9 mouse cellular contexts compared by ENCODE assay signal in genomic region chr10:80700038-80700504, GRCm38 (mm10). TPM values are rescaled to one million over a fixed set of nuclear protein-coding genes. Genes with fewer than 3 reads are reported as not detected.
DNase-seq lines count a peak whose midpoint lies in the region; ATAC-seq and TF ChIP-seq lines count a peak whose summit lies in the region.
"Had no signal": no experiment of that assay in that cellular context is flagged by ENCODE, and none has a peak within 500 bp of the region (broad histone marks: within the 10 kb centered on the region; RNA-seq: fewer than 3 reads in every experiment).

No protein-coding gene starts in this region.

- no peaks in the 10 kb centered on the region for H3K9me3 ChIP-seq in kidney, embryonic 15.5 days (replicated peaks)
- H3K9me3 ChIP-seq in hindbrain, embryonic 12.5 days (replicated peaks), result no peaks in the 10 kb centered on the region

- H3K4me1 ChIP-seq in kidney, embryonic 15.5 days, result peaks cover 65% of the 10 kb centered on the region
- H3K4me1 ChIP-seq in bone marrow, adult 2 months (ENCODE audit: control insufficient read depth, insufficient read depth, low read length), result peaks cover 20% of the 10 kb centered on the region
- H3K4me1 ChIP-seq in hindbrain, embryonic 12.5 days, result peaks cover 29% of the 10 kb centered on the region
- H3K4me1 ChIP-seq in lung, adult 2 months (ENCODE audit: control insufficient read depth, insufficient read depth, low read length), result peaks cover 20% of the 10 kb centered on the region

- H3K9ac ChIP-seq in kidney, embryonic 15.5 days, result no peak overlapping the region
- no peak overlapping the region for H3K9ac ChIP-seq in hindbrain, embryonic 12.5 days

- peak overlapping the region; percentile 78 for H3K4me2 ChIP-seq in kidney, embryonic 15.5 days
- H3K4me2 ChIP-seq in hindbrain, embryonic 12.5 days (replicated peaks), result peak overlapping the region; percentile 82; the same call in 1 of the 2 replicates

- 85% methylated on average over 7 of the region's 7 CpGs for WGBS in kidney, embryonic 15.5 days
- 20% methylated on average over 7 of the region's 7 CpGs for WGBS in bone marrow, adult 2 months
- WGBS in hindbrain, embryonic 12.5 days, result 86% methylated on average over 7 of the region's 7 CpGs
- WGBS in macrophage (ENCODE audit: missing documents), result 37% methylated on average over 7 of the region's 7 CpGs
- WGBS in lung, adult 2 months, result 75% methylated on average over 7 of the region's 7 CpGs

- no peak for TF ChIP-seq CTCF in bone marrow, adult 2 months (IDR thresholded peaks at IDR 0.05; ENCODE audit: control insufficient read depth, insufficient read depth, low read length)
- no peak for TF ChIP-seq CTCF in lung, adult 2 months (IDR thresholded peaks at IDR 0.05; ENCODE audit: insufficient read depth, low read length)

- no peak for ATAC-seq in kidney, embryonic 15.5 days (replicated peaks; ENCODE audit: low FRiP score)
- no peak for ATAC-seq in hindbrain, embryonic 12.5 days (ENCODE audit: low FRiP score)

- H3K27me3 ChIP-seq in kidney, embryonic 15.5 days, result no peaks in the 10 kb centered on the region
- H3K27me3 ChIP-seq in hindbrain, embryonic 12.5 days, result no peaks in the 10 kb centered on the region

- H3K4me3 ChIP-seq in kidney, embryonic 15.5 days (replicated peaks), result no peak overlapping the region
- peak overlapping the region; percentile 44 for H3K4me3 ChIP-seq in bone marrow, adult 2 months (replicated peaks; ENCODE audit: control insufficient read depth, low read depth, low read length)
- peak overlapping the region; percentile 54 for H3K4me3 ChIP-seq in hindbrain, embryonic 12.5 days
- peak overlapping the region; percentile 84 for H3K4me3 ChIP-seq in macrophage (ENCODE audit: inconsistent target)
- no peak overlapping the region for H3K4me3 ChIP-seq in lung, adult 2 months (replicated peaks; ENCODE audit: extremely low read depth, low read depth, low read length)

- DNase-seq in kidney, postnatal 10 days, result no peak
- no peak for DNase-seq in cerebellum, adult 11 months
- DNase-seq in urinary bladder, adult 18-20 months (ENCODE audit: low spot score in 2 of 2), result no peak
- no peak for DNase-seq in lung, adult 2 months
- DNase-seq: kidney, adult 8-10 months had no signal

- peaks cover under 1% of the 10 kb centered on the region; the same call in 1 of the 2 replicates for H3K36me3 ChIP-seq in kidney, embryonic 15.5 days
- peaks cover 6% of the 10 kb centered on the region; the same call in 1 of the 2 replicates for H3K36me3 ChIP-seq in hindbrain, embryonic 12.5 days
- H3K36me3 ChIP-seq in macrophage (ENCODE audit: inconsistent target), result no peaks in the 10 kb centered on the region

- H3K79me2 ChIP-seq in macrophage (ENCODE audit: inconsistent target), result peaks cover 51% of the 10 kb centered on the region

- TF ChIP-seq POLR2A in bone marrow, adult 2 months (IDR thresholded peaks at IDR 0.05; ENCODE audit: borderline replicate concordance, control insufficient read depth, low read depth, low read length), result no peak
- TF ChIP-seq POLR2A in lung, adult 2 months (IDR thresholded peaks at IDR 0.05; ENCODE audit: borderline replicate concordance, extremely low read depth, low read depth, low read length), result no peak

- H3K27ac ChIP-seq in kidney, embryonic 15.5 days, result no peak overlapping the region
- H3K27ac ChIP-seq in bone marrow, adult 2 months (ENCODE audit: control insufficient read depth, insufficient read depth, low read depth, low read length, poor library complexity), result peak overlapping the region; percentile 30
- no peak overlapping the region for H3K27ac ChIP-seq in hindbrain, embryonic 12.5 days
- H3K27ac ChIP-seq in macrophage, result peak overlapping the region; percentile 67

RNA-seq across cellular contexts. Expression of gene Mob3a, which starts 1.7 kb away (rescaled TPM):
- 37.7 and 41.5 TPM in 2 replicates for polyA plus RNA-seq in kidney, embryonic 15.5 days (2015; fragmentation: Nextera tagmentation; extraction: Ambion mirVana)
- 16.3 and 45.8 TPM in 2 replicates for polyA plus RNA-seq in bone marrow, adult 2 months (2011; ENCODE audit: insufficient read depth, insufficient read length, low replicate concordance, missing spikeins)
- polyA plus RNA-seq in hindbrain, embryonic 12.5 days (2016; fragmentation: Nextera tagmentation; extraction: Ambion mirVana), result 56.5 and 62.9 TPM in 2 replicates
- 10 to 100 TPM; 24.0 to 85.6 (median 50.0) TPM for total RNA-seq in macrophage (2018; cell fraction: chromatin; rRNA removed)
- total RNA-seq in macrophage (2018; cell fraction: cytosol; rRNA removed), result 10 to 100 TPM; 42.5 to 58.5 (median 53.2) TPM
- total RNA-seq in macrophage (2018; cell fraction: nucleus; rRNA removed), result 10 to 100 TPM; 29.7 to 68.5 (median 43.5) TPM
- 34.5 to 48.6 TPM (median 44.2 TPM) in 3 replicates for polyA plus RNA-seq in macrophage (2018)
- 51.5 and 52.4 TPM in 2 replicates for polyA plus RNA-seq in lung, adult 2 months (2012; rRNA removed)

RNA-seq across cellular contexts. Expression of gene Izumo4, which starts 1.9 kb away (rescaled TPM):
- 22.8 and 26.2 TPM in 2 replicates for polyA plus RNA-seq in kidney, embryonic 15.5 days (2015; fragmentation: Nextera tagmentation; extraction: Ambion mirVana)
- 22.9 and 33.3 TPM in 2 replicates for polyA plus RNA-seq in bone marrow, adult 2 months (2011; ENCODE audit: insufficient read depth, insufficient read length, low replicate concordance, missing spikeins)
- polyA plus RNA-seq in hindbrain, embryonic 12.5 days (2016; fragmentation: Nextera tagmentation; extraction: Ambion mirVana), result 27.1 and 30.5 TPM in 2 replicates
- 10 to 100 TPM in 24 of 26 experiments, 1 to 10 TPM in 2; 6.5 to 49.9 (median 24.1) TPM for total RNA-seq in macrophage (2018; cell fraction: chromatin; rRNA removed)
- total RNA-seq in macrophage (2018; cell fraction: cytosol; rRNA removed), result 1 to 10 TPM; 1.4 to 4.2 (median 2.3) TPM
- 10 to 100 TPM in 15 of 26 experiments, 1 to 10 TPM in 11; 3.1 to 26.8 (median 11.3) TPM for total RNA-seq in macrophage (2018; cell fraction: nucleus; rRNA removed)
- polyA plus RNA-seq in macrophage (2018), result 1.9 to 5.5 TPM (median 2.3 TPM) in 3 replicates
- polyA plus RNA-seq in lung, adult 2 months (2012; rRNA removed), result 61.9 and 70.8 TPM in 2 replicates

RNA-seq across cellular contexts. Expression of gene Mknk2, which starts 22.2 kb away (rescaled TPM):
- polyA plus RNA-seq in kidney, embryonic 15.5 days (2015; fragmentation: Nextera tagmentation; extraction: Ambion mirVana), result 95.3 and 103 TPM in 2 replicates
- 70.5 and 89.6 TPM in 2 replicates for polyA plus RNA-seq in bone marrow, adult 2 months (2011; ENCODE audit: insufficient read depth, insufficient read length, low replicate concordance, missing spikeins)
- polyA plus RNA-seq in hindbrain, embryonic 12.5 days (2016; fragmentation: Nextera tagmentation; extraction: Ambion mirVana), result 88.1 and 90.3 TPM in 2 replicates
- total RNA-seq in macrophage (2018; cell fraction: chromatin; rRNA removed), result 100 to 1,000 TPM in 1 of 26 experiments, 10 to 100 TPM in 22, 1 to 10 TPM in 3; 7.0 to 106 (median 37.3) TPM
- total RNA-seq in macrophage (2018; cell fraction: cytosol; rRNA removed), result 100 to 1,000 TPM in 18 of 26 experiments, 10 to 100 TPM in 8; 59.8 to 198 (median 116) TPM
- 100 to 1,000 TPM in 2 of 26 experiments, 10 to 100 TPM in 24; 19.5 to 123 (median 68.6) TPM for total RNA-seq in macrophage (2018; cell fraction: nucleus; rRNA removed)
- 75.7 to 134 TPM (median 82.8 TPM) in 3 replicates for polyA plus RNA-seq in macrophage (2018)
- polyA plus RNA-seq in lung, adult 2 months (2012; rRNA removed), result 267 and 338 TPM in 2 replicates

RNA-seq across cellular contexts. Expression of gene Ap3d1, which starts 42.0 kb away (rescaled TPM):
- 68.1 and 70.9 TPM in 2 replicates for polyA plus RNA-seq in kidney, embryonic 15.5 days (2015; fragmentation: Nextera tagmentation; extraction: Ambion mirVana)
- polyA plus RNA-seq in bone marrow, adult 2 months (2011; ENCODE audit: insufficient read depth, insufficient read length, low replicate concordance, missing spikeins), result 35.9 and 68.0 TPM in 2 replicates
- 101 TPM in 2 replicates for polyA plus RNA-seq in hindbrain, embryonic 12.5 days (2016; fragmentation: Nextera tagmentation; extraction: Ambion mirVana)
- 100 to 1,000 TPM; 215 to 616 (median 362) TPM for total RNA-seq in macrophage (2018; cell fraction: chromatin; rRNA removed)
- 100 to 1,000 TPM in 12 of 26 experiments, 10 to 100 TPM in 14; 69.8 to 127 (median 94.9) TPM for total RNA-seq in macrophage (2018; cell fraction: cytosol; rRNA removed)
- 100 to 1,000 TPM; 117 to 321 (median 197) TPM for total RNA-seq in macrophage (2018; cell fraction: nucleus; rRNA removed)
- 92.5 to 126 TPM (median 111 TPM) in 3 replicates for polyA plus RNA-seq in macrophage (2018)
- polyA plus RNA-seq in lung, adult 2 months (2012; rRNA removed), result 111 and 136 TPM in 2 replicates

RNA-seq across cellular contexts. Expression of gene Btbd2, which starts 43.2 kb away (rescaled TPM):
- polyA plus RNA-seq in kidney, embryonic 15.5 days (2015; fragmentation: Nextera tagmentation; extraction: Ambion mirVana), result 78.6 and 83.2 TPM in 2 replicates
- polyA plus RNA-seq in bone marrow, adult 2 months (2011; ENCODE audit: insufficient read depth, insufficient read length, low replicate concordance, missing spikeins), result 7.0 and 22.1 TPM in 2 replicates
- polyA plus RNA-seq in hindbrain, embryonic 12.5 days (2016; fragmentation: Nextera tagmentation; extraction: Ambion mirVana), result 87.8 and 96.4 TPM in 2 replicates
- 10 to 100 TPM in 15 of 26 experiments, 1 to 10 TPM in 11; 1.8 to 28.3 (median 14.1) TPM for total RNA-seq in macrophage (2018; cell fraction: chromatin; rRNA removed)
- 10 to 100 TPM; 15.2 to 30.1 (median 24.2) TPM for total RNA-seq in macrophage (2018; cell fraction: cytosol; rRNA removed)
- total RNA-seq in macrophage (2018; cell fraction: nucleus; rRNA removed), result 10 to 100 TPM in 14 of 26 experiments, 1 to 10 TPM in 12; 4.9 to 21.9 (median 10.8) TPM
- polyA plus RNA-seq in macrophage (2018), result 16.9 to 26.0 TPM (median 21.9 TPM) in 3 replicates
- polyA plus RNA-seq in lung, adult 2 months (2012; rRNA removed), result 87.0 and 91.3 TPM in 2 replicates

Comparison
In these comparisons a context has a peak if more than half of its experiments do, and no peak if none do; other contexts are left out.
1. H3K27ac ChIP-seq: peak in bone marrow, adult 2 months (single experiment) and macrophage (single experiment); none in kidney, embryonic 15.5 days (single experiment) and hindbrain, embryonic 12.5 days (single experiment).
2. H3K4me3 ChIP-seq: peak in bone marrow, adult 2 months (single experiment), hindbrain, embryonic 12.5 days (single experiment) and macrophage (single experiment); none in kidney, embryonic 15.5 days (single experiment) and lung, adult 2 months (single experiment).